Mouse (Mus musculus) bone marrow macrophage, adult 2 months (primary cell): Measurements from ENCODE around the gene Ankrd13b. TPM values are rescaled to one million over a fixed set of nuclear protein-coding genes. Genes with fewer than 3 reads are reported as not detected.
A peak's percentile ranks its signal among the peaks of the same experiment; 100 is the strongest.

Source experiments
- H3K27ac ChIP-seq: 2 replicates; pipeline ENCODE4 v1.5.1; 2012; ENCODE audit warnings: low read depth, low read length; ENCODE audit not compliant: insufficient read depth
- H3K4me1 ChIP-seq: 2 replicates; pipeline ENCODE4 v1.6.1; 2012; ENCODE audit warnings: low read length; ENCODE audit not compliant: control insufficient read depth, insufficient read depth
- H3K4me3 ChIP-seq: 2 replicates; pipeline ENCODE4 v1.5.1; 2012; ENCODE audit warnings: mild to moderate bottlenecking, low read length, moderate library complexity; ENCODE audit not compliant: insufficient read depth
- CTCF ChIP-seq: IDR thresholded peaks from 2 replicates; pipeline ENCODE4 v1.5.1; 2012; ENCODE audit warnings: low read depth, mild to moderate bottlenecking, low read length, moderate library complexity
- POLR2A ChIP-seq: IDR thresholded peaks from 2 replicates; pipeline ENCODE4 v1.6.1; 2012; ENCODE audit warnings: mild to moderate bottlenecking, low read depth, low read length, borderline replicate concordance
- polyA plus RNA-seq: library from polyadenylated mRNA; stranded (reverse); fragments of >200 nt; gene quantifications from 2 replicates; pipeline ENCODE4 v1.2.4, GENCODE M21; 2012; ENCODE audit not compliant: missing spikeins, insufficient read depth, insufficient read length

Ankrd13b gene
- polyA plus RNA-seq, 1 experiment: 5.0 TPM

DNA sequence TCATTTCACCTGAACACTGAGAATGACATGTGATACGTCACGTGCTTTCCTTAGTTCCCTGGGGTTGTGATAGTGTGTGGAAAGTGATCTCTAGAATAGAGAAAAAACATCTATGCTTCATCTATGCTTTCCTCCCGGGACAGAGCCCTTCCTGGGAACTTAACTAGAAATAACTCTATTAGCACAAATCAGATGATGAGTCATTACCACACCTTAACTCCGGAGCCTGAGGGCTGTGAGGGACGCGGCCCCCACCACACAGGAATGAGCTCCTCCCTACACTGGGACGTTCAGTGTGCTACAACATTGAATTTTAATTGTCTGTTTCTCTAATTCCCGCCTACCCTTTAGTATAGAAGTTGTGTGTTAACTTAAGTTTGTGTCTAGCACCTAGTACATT lies 48.5 kb downstream of the Ankrd13b start:
- Histone ChIP-seq H3K27ac (0 out of 2 replicates have a peak overlapping the region, but pooled peaks have one; percentile 16), H3K4me1 (peaks cover 45% of the 10 kb centered on the region), H3K4me3 (no peak overlapping the region)
- no peak for TF ChIP-seq CTCF
- no peak for TF ChIP-seq POLR2A

DNA sequence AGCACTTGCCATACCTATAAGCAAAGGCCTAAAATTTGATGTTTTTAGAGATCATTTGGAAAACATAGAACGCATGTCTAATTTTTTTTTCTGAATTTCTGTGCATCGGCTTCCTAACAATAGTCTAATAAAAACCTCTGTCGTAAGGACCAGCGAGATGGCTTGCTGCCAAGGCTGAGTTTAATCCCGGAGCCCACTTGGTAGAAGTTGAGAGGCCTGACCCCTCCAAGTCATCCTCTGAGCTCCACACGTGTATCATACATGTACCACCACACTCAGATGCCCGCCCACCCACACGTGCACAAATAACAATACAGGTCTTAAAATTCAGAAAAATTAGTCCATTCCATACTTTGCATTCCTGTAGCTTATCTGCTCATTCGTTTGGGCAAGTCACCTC lies 49.4 kb downstream of the Ankrd13b start:
- TF ChIP-seq POLR2A: no peak
- no peak for TF ChIP-seq CTCF
- no peak overlapping the region for H3K4me3 ChIP-seq
- peaks cover 37% of the 10 kb centered on the region for H3K4me1 ChIP-seq
- no peak overlapping the region for H3K27ac ChIP-seq

DNA sequence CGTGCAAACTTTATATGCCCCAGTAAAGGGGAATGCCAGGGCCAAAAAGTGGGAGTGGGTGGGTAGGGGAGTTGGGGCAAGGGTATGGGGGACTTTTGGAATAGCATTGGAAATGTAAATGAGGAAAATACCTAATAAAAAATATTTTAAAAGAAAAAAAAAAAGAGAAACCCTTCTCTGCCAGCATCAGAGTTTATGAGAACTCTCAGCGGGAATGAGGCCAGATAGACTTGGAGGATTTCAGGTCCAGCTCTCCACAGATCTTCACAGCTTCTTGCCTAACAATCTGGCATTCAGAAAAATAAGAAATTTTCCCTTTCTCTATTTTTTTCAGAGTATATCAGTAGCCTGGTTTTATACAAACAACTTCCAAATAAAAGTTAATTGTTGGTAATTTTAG lies 52.5 kb downstream of the Ankrd13b start:
- Histone ChIP-seq H3K4me3 (no peak overlapping the region), H3K27ac (no peak overlapping the region), H3K4me1 (peaks cover 17% of the 10 kb centered on the region)
- TF ChIP-seq POLR2A: no peak
- no peak for TF ChIP-seq CTCF

DNA sequence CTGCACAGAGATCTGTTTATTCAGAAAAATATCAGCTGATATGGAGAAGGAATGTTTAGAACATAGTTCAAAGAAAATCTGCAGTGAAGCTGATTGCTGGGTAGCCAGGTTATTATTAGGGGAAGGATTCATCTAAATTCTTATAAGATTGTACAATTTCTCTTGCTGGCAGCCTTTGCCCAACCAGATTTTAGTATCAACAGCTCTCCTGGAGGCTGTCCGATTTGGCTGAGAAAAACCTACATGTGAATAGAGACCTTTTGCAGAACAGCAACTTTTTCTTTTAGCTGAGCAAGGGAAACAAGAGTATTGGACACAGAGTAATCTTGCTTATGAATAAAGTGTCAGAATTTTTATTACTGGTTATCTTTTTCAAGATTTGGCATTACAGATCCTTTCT lies 61.0 kb downstream of the Ankrd13b start:
- H3K4me1 ChIP-seq: no peaks in the 10 kb centered on the region
- no peak overlapping the region for H3K4me3 ChIP-seq
- H3K27ac ChIP-seq: no peak overlapping the region
- TF ChIP-seq POLR2A (no peak), CTCF (no peak)

DNA sequence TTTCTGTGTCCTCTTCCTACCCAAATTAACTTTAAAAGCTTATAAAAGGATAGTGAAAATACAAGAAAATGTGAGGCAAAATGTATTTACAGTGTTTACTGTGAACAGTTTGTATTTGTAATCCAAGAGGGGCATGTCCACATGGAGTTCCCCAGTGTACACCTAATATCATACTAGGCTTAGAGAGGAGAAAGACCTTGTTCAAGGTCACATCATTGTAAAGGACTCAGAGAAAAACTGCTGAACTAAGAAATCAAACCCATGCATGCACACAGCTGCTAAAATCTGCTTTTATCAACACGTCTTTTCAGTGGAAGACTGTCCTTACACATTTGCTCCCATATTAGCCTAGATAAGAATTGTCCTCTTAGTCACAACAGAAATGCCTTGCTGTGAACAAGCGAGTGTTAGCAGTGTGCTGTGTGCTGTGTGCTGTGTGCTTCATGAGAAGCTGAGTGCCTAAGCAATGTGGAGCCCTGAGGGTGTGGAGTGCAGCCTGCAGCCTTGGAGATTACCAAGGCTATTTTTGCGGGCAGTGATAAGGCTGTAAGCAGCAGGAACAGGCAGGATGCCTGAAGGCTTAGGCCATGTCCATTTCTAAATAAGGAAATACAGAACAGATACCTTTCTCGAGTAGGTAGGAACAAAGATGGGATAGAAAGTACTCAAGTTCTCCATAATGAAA lies 66.2 kb downstream of the Ankrd13b start:
- Histone ChIP-seq H3K27ac (no peak overlapping the region), H3K4me1 (no peaks in the 10 kb centered on the region), H3K4me3 (no peak overlapping the region)
- TF ChIP-seq POLR2A (no peak), CTCF (no peak)

Other genes with a start within 250 kb of the Ankrd13b start
- not detected in 2 replicates for gene Coro6, start 27.3 kb downstream of the Ankrd13b start, polyA plus RNA-seq
- 29.4 and 34.0 TPM in 2 replicates for gene Git1, start 3.9 kb upstream of the Ankrd13b start, polyA plus RNA-seq
- gene Abhd15, start 25.4 kb upstream of the Ankrd13b start, polyA plus RNA-seq: 10.4 and 10.5 TPM in 2 replicates
- 13.1 and 15.7 TPM in 2 replicates for gene Trp53i13, start 26.3 kb upstream of the Ankrd13b start, polyA plus RNA-seq
- gene Gm10392, start 29.5 kb upstream of the Ankrd13b start, polyA plus RNA-seq: 0.32 TPM in 1 of 2 replicates, not detected in the other
- 38.5 and 40.3 TPM in 2 replicates for gene Taok1, start 118.1 kb upstream of the Ankrd13b start, polyA plus RNA-seq
- 40.8 and 50.4 TPM in 2 replicates for gene Nufip2, start 196.5 kb upstream of the Ankrd13b start, polyA plus RNA-seq
- not detected in 2 replicates for gene Cryba1, start 235.6 kb upstream of the Ankrd13b start, polyA plus RNA-seq